21 mouse cellular contexts compared by ENCODE assay signal in genomic region chr12:117455800-117456199, GRCm38 (mm10).
A peak's percentile ranks its signal among the peaks of the same experiment; 100 is the strongest.
DNase-seq lines count a peak whose midpoint lies in the region.
"Had no signal": no experiment of that assay in that cellular context is flagged by ENCODE, and none has a peak within 500 bp of the region (broad histone marks: within the 10 kb centered on the region; RNA-seq: fewer than 3 reads in every experiment).

No protein-coding gene starts in this region.

- no peak overlapping the region for H3K4me3 ChIP-seq in limb, embryonic 10.5 days
- H3K4me3 ChIP-seq: embryonic facial prominence, embryonic 10.5 days; embryonic facial prominence, embryonic 13.5 days; erythroblast, embryonic 14.5 days; hindbrain, embryonic 10.5 days; hindbrain, embryonic 13.5 days had no signal

- H3K9me3 ChIP-seq in limb, embryonic 10.5 days (replicated peaks) = no peaks in the 10 kb centered on the region
- H3K9me3 ChIP-seq: embryonic facial prominence, embryonic 10.5 days; embryonic facial prominence, embryonic 13.5 days; hindbrain, embryonic 10.5 days; hindbrain, embryonic 13.5 days had no signal

- H3K27ac ChIP-seq in limb, embryonic 10.5 days = no peak overlapping the region
- H3K27ac ChIP-seq: embryonic facial prominence, embryonic 10.5 days; embryonic facial prominence, embryonic 13.5 days; hindbrain, embryonic 10.5 days; hindbrain, embryonic 13.5 days had no signal

- no peaks in the 10 kb centered on the region for H3K27me3 ChIP-seq in limb, embryonic 10.5 days (ENCODE audit: low read depth, poor library complexity, severe bottlenecking)
- H3K27me3 ChIP-seq: embryonic facial prominence, embryonic 13.5 days; hindbrain, embryonic 13.5 days had no signal

- DNase-seq in heart, adult 11 months = peak; percentile 54
- DNase-seq in heart, postnatal 4 days = no peak
- DNase-seq in layer of hippocampus, adult 9-11 months = peak; percentile 24
- DNase-seq in layer of hippocampus, postnatal 14 days (ENCODE audit: low spot score in 2 of 2) = no peak
- DNase-seq in brain, adult 2 months (ENCODE audit: low read depth, low spot score) = peak; percentile 37
- DNase-seq in limb, embryonic 10.5 days (ENCODE audit: low spot score) = no peak
- DNase-seq: adrenal gland, adult 2 months; adrenal gland, postnatal 14 days; cerebellum, adult 11-12 months; cerebellum, adult 8-10 months; cerebellum, postnatal 10 days; cerebellum, postnatal 36 days; embryo, embryonic 11 days; forebrain, postnatal 0 days; gastrocnemius, postnatal 10 days; gastrocnemius, postnatal 36 days had no signal

- WGBS in limb, embryonic 10.5 days = 85% methylated on average over 7 of the region's 7 CpGs

- H3K4me1 ChIP-seq in limb, embryonic 10.5 days = peaks cover 4% of the 10 kb centered on the region
- H3K4me1 ChIP-seq: embryonic facial prominence, embryonic 13.5 days had no signal

- H3K36me3 ChIP-seq in limb, embryonic 10.5 days = no peaks in the 10 kb centered on the region
- H3K36me3 ChIP-seq: embryonic facial prominence, embryonic 10.5 days; embryonic facial prominence, embryonic 13.5 days; hindbrain, embryonic 10.5 days; hindbrain, embryonic 13.5 days had no signal

Comparison
In these comparisons a context has a peak if more than half of its experiments do, and no peak if none do; other contexts are left out.
1. DNase-seq: peak in heart, adult 11 months (single experiment), layer of hippocampus, adult 9-11 months (single experiment) and brain, adult 2 months (single experiment); none in heart, postnatal 4 days (single experiment), layer of hippocampus, postnatal 14 days (0 of 2) and limb, embryonic 10.5 days (single experiment).